Mouse (Mus musculus) heart, adult 2 months (tissue): ENCODE measurements at regions not wholly inside any gene's neighbourhood (a gene's known extent, or its start where the extent isn't known, plus 50 kb on each side); places are given as distances from the start of the nearest gene placed in this dataset.

Experiments used
- CTCF ChIP-seq: fragments of 200-600 bp; IDR thresholded peaks from 2 replicates; pipeline ENCODE4 v1.8.1; 2022; ENCODE audit warnings: antibody characterized with exemption, mild to moderate bottlenecking, moderate library complexity
- EP300 ChIP-seq: fragments of 200-500 bp; IDR thresholded peaks from 2 replicates; pipeline ENCODE4 v1.6.1; 2011; ENCODE audit warnings: low read depth, low read length, control low read depth; ENCODE audit not compliant: insufficient read depth
- POLR2A ChIP-seq: fragments of 200-500 bp; IDR thresholded peaks from 2 replicates; pipeline ENCODE4 v1.6.1; 2011; ENCODE audit warnings: mild to moderate bottlenecking, low read depth, low read length, control low read depth; ENCODE audit not compliant: insufficient read depth

GRCm38 (mm10) chr17:9764701-9765359, 95.3 kb upstream of the Pabpc6 start:
- TF ChIP-seq POLR2A (peak; percentile 43; the same call in 1 of the 2 replicates), CTCF (no peak), EP300 (peak; percentile 84; the same call in 1 of the 2 replicates)
